ENCODE assay signal across 15 mouse cellular contexts in the genomic region with DNA sequence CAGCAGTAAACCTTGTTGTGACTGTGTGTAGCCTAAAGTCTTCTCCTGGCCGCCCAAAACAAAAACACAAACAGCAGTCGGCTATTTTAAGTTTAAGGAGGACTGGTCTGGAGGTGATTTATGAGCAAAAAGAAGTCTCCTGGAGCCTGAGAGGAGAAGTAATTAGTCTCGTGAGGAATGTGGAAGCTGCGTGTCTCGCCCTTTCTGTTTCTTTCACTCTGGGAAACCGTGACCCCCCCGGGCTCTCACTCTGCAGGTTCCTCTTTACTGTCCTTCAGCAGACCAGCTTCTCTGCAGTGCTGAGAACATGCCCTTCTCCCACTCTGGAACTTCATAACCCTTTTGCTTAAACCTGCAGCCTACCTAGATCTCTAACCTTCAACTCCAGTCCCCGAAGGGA. TPM values are rescaled to one million over a fixed set of nuclear protein-coding genes. Genes with fewer than 3 reads are reported as not detected.
A peak's percentile ranks its signal among the peaks of the same experiment; 100 is the strongest.
DNase-seq lines count a peak whose midpoint lies in the region; ATAC-seq and TF ChIP-seq lines count a peak whose summit lies in the region.
"Had no signal": no experiment of that assay in that cellular context is flagged by ENCODE, and none has a peak within 500 bp of the region (broad histone marks: within the 10 kb centered on the region; RNA-seq: fewer than 3 reads in every experiment).

No protein-coding gene starts in this region.

- no peaks in the 10 kb centered on the region for H3K27me3 ChIP-seq in liver, adult 2 months (ENCODE audit: control insufficient read depth, insufficient read depth, low read length)
- H3K27me3 ChIP-seq in liver, embryonic 11.5 days (replicated peaks; ENCODE audit: control insufficient read depth, insufficient read depth, low read length): no peaks in the 10 kb centered on the region
- no peaks in the 10 kb centered on the region for H3K27me3 ChIP-seq in limb, embryonic 10.5 days (ENCODE audit: low read depth, poor library complexity, severe bottlenecking)
- H3K27me3 ChIP-seq in midbrain, embryonic 10.5 days (ENCODE audit: low read depth, poor library complexity, severe bottlenecking): no peaks in the 10 kb centered on the region
- H3K27me3 ChIP-seq: embryonic facial prominence, embryonic 12.5 days; midbrain, embryonic 12.5 days; neural tube, embryonic 12.5 days had no signal

- no peak overlapping the region for H3K4me3 ChIP-seq in liver, adult 2 months (ENCODE audit: insufficient read depth, low read depth, low read length)
- H3K4me3 ChIP-seq in liver, embryonic 11.5 days (ENCODE audit: low read depth, low read length): no peak overlapping the region
- H3K4me3 ChIP-seq in limb, embryonic 10.5 days: no peak overlapping the region
- H3K4me3 ChIP-seq in midbrain, embryonic 10.5 days: no peak overlapping the region
- H3K4me3 ChIP-seq: embryonic facial prominence, embryonic 12.5 days; layer of hippocampus, adult 2 months; midbrain, embryonic 12.5 days; neural tube, embryonic 12.5 days had no signal

- no peaks in the 10 kb centered on the region for H3K79me2 ChIP-seq in liver, adult 2 months (ENCODE audit: control insufficient read depth, insufficient read depth, low read length)

- no peak for TF ChIP-seq POLR2A in liver, adult 2 months (IDR thresholded peaks at IDR 0.05; ENCODE audit: extremely low read depth, insufficient read depth, low read length)

- no peaks in the 10 kb centered on the region for H3K36me3 ChIP-seq in liver, adult 2 months (ENCODE audit: control insufficient read depth, insufficient read depth, low read length)
- no peaks in the 10 kb centered on the region for H3K36me3 ChIP-seq in liver, embryonic 11.5 days (ENCODE audit: control insufficient read depth, insufficient read depth, low read length)
- H3K36me3 ChIP-seq in limb, embryonic 10.5 days: no peaks in the 10 kb centered on the region
- no peaks in the 10 kb centered on the region for H3K36me3 ChIP-seq in midbrain, embryonic 10.5 days
- H3K36me3 ChIP-seq: embryonic facial prominence, embryonic 12.5 days; midbrain, embryonic 12.5 days; neural tube, embryonic 12.5 days had no signal

- H3K27ac ChIP-seq in liver, adult 2 months (replicated peaks; ENCODE audit: insufficient read depth, low read depth, low read length): peak overlapping the region; percentile 57
- H3K27ac ChIP-seq in liver, embryonic 11.5 days (ENCODE audit: low read depth, low read length): no peak overlapping the region
- peak overlapping the region; percentile 46; the same call in 1 of the 2 replicates for H3K27ac ChIP-seq in limb, embryonic 10.5 days
- H3K27ac ChIP-seq in midbrain, embryonic 10.5 days (replicated peaks): no peak overlapping the region
- H3K27ac ChIP-seq: embryonic facial prominence, embryonic 12.5 days; layer of hippocampus, adult 2 months; midbrain, embryonic 12.5 days; neural tube, embryonic 12.5 days had no signal

- no peak for TF ChIP-seq CTCF in liver, adult 2 months (IDR thresholded peaks at IDR 0.05; ENCODE audit: low read depth, low read length)

- no peak for ATAC-seq in liver, embryonic 11.5 days (replicated peaks; ENCODE audit: low FRiP score)
- ATAC-seq in neutrophil, adult 5-6 weeks (ENCODE audit: extremely low read depth, insufficient number of reproducible peaks, low FRiP score, poor library complexity, severe bottlenecking): peak; percentile 63
- no peak for ATAC-seq in frontal cortex, adult (ENCODE audit: low TSS enrichment)

- no peaks in the 10 kb centered on the region for H3K4me1 ChIP-seq in liver, adult 2 months (ENCODE audit: control insufficient read depth, insufficient read depth, low read length)
- peaks cover 18% of the 10 kb centered on the region for H3K4me1 ChIP-seq in liver, embryonic 11.5 days (replicated peaks; ENCODE audit: control insufficient read depth, insufficient read depth, low read length)
- H3K4me1 ChIP-seq in limb, embryonic 10.5 days: peaks cover 17% of the 10 kb centered on the region
- H3K4me1 ChIP-seq in midbrain, embryonic 10.5 days: peaks cover 10% of the 10 kb centered on the region
- H3K4me1 ChIP-seq: neural tube, embryonic 12.5 days had no signal

- WGBS in liver, adult 2 months: 88% methylated on average over 8 of the region's 8 CpGs
- 42% methylated on average over 8 of the region's 8 CpGs for WGBS in liver, embryonic 11.5 days
- WGBS in limb, embryonic 10.5 days: 28% methylated on average over 8 of the region's 8 CpGs
- WGBS in midbrain, embryonic 10.5 days: 81% methylated on average over 8 of the region's 8 CpGs

- H3K9me3 ChIP-seq in liver, embryonic 11.5 days (ENCODE audit: control insufficient read depth, low read length): no peaks in the 10 kb centered on the region
- no peaks in the 10 kb centered on the region; the same call in 1 of the 2 replicates for H3K9me3 ChIP-seq in limb, embryonic 10.5 days (replicated peaks)
- H3K9me3 ChIP-seq in midbrain, embryonic 10.5 days (replicated peaks): no peaks in the 10 kb centered on the region
- H3K9me3 ChIP-seq: midbrain, embryonic 12.5 days; neural tube, embryonic 12.5 days had no signal

- DNase-seq in gastrocnemius, postnatal 25 days: peak; percentile 10
- no peak for DNase-seq in gastrocnemius, adult 18-20 months (ENCODE audit: low spot score)
- DNase-seq in liver, adult 2 months (ENCODE audit: extremely low read depth, low read depth, low spot score): peak; percentile 34
- no peak for DNase-seq in liver, embryonic 11.5 days (ENCODE audit: low spot score)
- no peak for DNase-seq in limb, embryonic 10.5 days (ENCODE audit: low spot score)
- DNase-seq in midbrain, embryonic 10.5 days (ENCODE audit: low spot score): no peak
- DNase-seq: adrenal gland, adult 2 months; left cerebral cortex, postnatal 4 days; thymus, adult 18-20 months had no signal

- H3K4me2 ChIP-seq in liver, embryonic 11.5 days: no peak overlapping the region
- H3K4me2 ChIP-seq: embryonic facial prominence, embryonic 12.5 days; midbrain, embryonic 12.5 days; neural tube, embryonic 12.5 days had no signal

- no peak overlapping the region for H3K9ac ChIP-seq in liver, adult 2 months (ENCODE audit: low read depth, low read length)
- H3K9ac ChIP-seq in liver, embryonic 11.5 days (ENCODE audit: low read depth, low read length): no peak overlapping the region
- H3K9ac ChIP-seq: embryonic facial prominence, embryonic 12.5 days; midbrain, embryonic 12.5 days; neural tube, embryonic 12.5 days had no signal

RNA-seq across cellular contexts. Expression of a gene that starts 22.3 kb away (rescaled TPM):
- 100 to 1,000 TPM; 556 to 584 TPM for total RNA-seq in gastrocnemius, postnatal 25 days (2021)
- 100 to 1,000 TPM; 600 to 670 TPM for total RNA-seq in gastrocnemius, adult 18-20 months (2021)
- total RNA-seq in liver, adult 2 months (2014; rRNA removed): 58.4 and 63.4 TPM in 2 replicates
- polyA plus RNA-seq in liver, adult 2 months (2012; rRNA removed): 41.1 and 49.5 TPM in 2 replicates
- polyA plus RNA-seq in liver, embryonic 11.5 days (2014; fragmentation: Nextera tagmentation; extraction: Ambion mirVana): 279 and 298 TPM in 2 replicates
- 298 and 321 TPM in 2 replicates for polyA plus RNA-seq in limb, embryonic 10.5 days (2016; fragmentation: Nextera tagmentation; extraction: Ambion mirVana)
- total RNA-seq in neutrophil, adult 5-6 weeks (2017): 328 and 348 TPM in 2 replicates
- polyA plus RNA-seq in midbrain, embryonic 10.5 days (2016; fragmentation: Nextera tagmentation; extraction: Ambion mirVana): 307 and 309 TPM in 2 replicates

RNA-seq across cellular contexts. Expression of a gene that starts 46.6 kb away (rescaled TPM):
- total RNA-seq in gastrocnemius, postnatal 25 days (2021): 10 to 100 TPM; 21.5 to 25.7 TPM
- total RNA-seq in gastrocnemius, adult 18-20 months (2021): 10 to 100 TPM; 22.7 to 24.3 TPM
- total RNA-seq in liver, adult 2 months (2014; rRNA removed): 12.2 and 12.3 TPM in 2 replicates
- 6.9 and 7.9 TPM in 2 replicates for polyA plus RNA-seq in liver, adult 2 months (2012; rRNA removed)
- 78.4 and 83.3 TPM in 2 replicates for polyA plus RNA-seq in liver, embryonic 11.5 days (2014; fragmentation: Nextera tagmentation; extraction: Ambion mirVana)
- 156 and 179 TPM in 2 replicates for polyA plus RNA-seq in limb, embryonic 10.5 days (2016; fragmentation: Nextera tagmentation; extraction: Ambion mirVana)
- total RNA-seq in neutrophil, adult 5-6 weeks (2017): 102 and 104 TPM in 2 replicates
- polyA plus RNA-seq in midbrain, embryonic 10.5 days (2016; fragmentation: Nextera tagmentation; extraction: Ambion mirVana): 152 and 162 TPM in 2 replicates

Comparison
In these comparisons a context has a peak if more than half of its experiments do, and no peak if none do; other contexts are left out.
1. DNase-seq: peak in gastrocnemius, postnatal 25 days (single experiment) and liver, adult 2 months (single experiment); none in gastrocnemius, adult 18-20 months (single experiment), liver, embryonic 11.5 days (single experiment), limb, embryonic 10.5 days (single experiment) and midbrain, embryonic 10.5 days (single experiment).
2. H3K27ac ChIP-seq: peak in liver, adult 2 months (single experiment) and limb, embryonic 10.5 days (single experiment); none in liver, embryonic 11.5 days (single experiment) and midbrain, embryonic 10.5 days (single experiment).